ENCODE assay signal across 8 mouse cellular contexts in genomic region chr4:120854588-120855319, GRCm38 (mm10). TPM values are rescaled to one million over a fixed set of nuclear protein-coding genes. Genes with fewer than 3 reads are reported as not detected.
DNase-seq lines count a peak whose midpoint lies in the region; ATAC-seq and TF ChIP-seq lines count a peak whose summit lies in the region.

TSS of gene Rims3 (plus strand) at chr4:120854816.

- DNase-seq in adrenal gland, postnatal 25 days, result peak; percentile 49
- DNase-seq in embryonic facial prominence, embryonic 11.5 days (ENCODE audit: low spot score), result peak; percentile 58
- DNase-seq in hindbrain, embryonic 10.5 days (ENCODE audit: low spot score), result peak; percentile 77
- peak; percentile 62 to 73 for DNase-seq in layer of hippocampus, postnatal 10 days (ENCODE audit: low spot score in 2 of 2)
- DNase-seq in lung, postnatal 0 days (ENCODE audit: low spot score), result peak; percentile 22
- DNase-seq in ovary, postnatal 10 days (ENCODE audit: low spot score), result peak; percentile 9
- peak; percentile 38 to 50 for DNase-seq in thymus, postnatal 36 days

- peak within 1 kb of the TSS; percentile 96 for H3K4me2 ChIP-seq in embryonic facial prominence, embryonic 11.5 days (ENCODE audit: low read depth, low read length)
- peak within 1 kb of the TSS; percentile 84 for H3K4me2 ChIP-seq in lung, postnatal 0 days (replicated peaks; ENCODE audit: low read depth, low read length)

- H3K27ac ChIP-seq in ES-Bruce4 (ENCODE audit: insufficient read depth, low read length), result no peak within 1 kb of the TSS
- H3K27ac ChIP-seq in embryonic facial prominence, embryonic 11.5 days (replicated peaks; ENCODE audit: low read depth, low read length), result no peak within 1 kb of the TSS
- peak within 1 kb of the TSS; percentile 86 for H3K27ac ChIP-seq in hindbrain, embryonic 10.5 days
- no peak within 1 kb of the TSS for H3K27ac ChIP-seq in lung, postnatal 0 days (ENCODE audit: low read length)

- ATAC-seq in embryonic facial prominence, embryonic 11.5 days (replicated peaks; ENCODE audit: insufficient number of reproducible peaks, low FRiP score, low TSS enrichment, low read depth), result peak; percentile 49
- ATAC-seq in lung, postnatal 0 days, result peak; percentile 82

- no peak for TF ChIP-seq CTCF in ES-Bruce4 (IDR thresholded peaks at IDR 0.05; ENCODE audit: low read depth, low read length)
- TF ChIP-seq CTCF in lung, postnatal 0 days (IDR thresholded peaks at IDR 0.05), result no peak

- no peaks in the 10 kb centered on the region for H3K27me3 ChIP-seq in ES-Bruce4 (ENCODE audit: control insufficient read depth, insufficient read depth, low read length, poor library complexity, severe bottlenecking)
- peaks cover 20% of the 10 kb centered on the region for H3K27me3 ChIP-seq in embryonic facial prominence, embryonic 11.5 days (ENCODE audit: control insufficient read depth, insufficient read depth, low read length)
- H3K27me3 ChIP-seq in hindbrain, embryonic 10.5 days (ENCODE audit: insufficient read depth, poor library complexity, severe bottlenecking), result peaks cover 51% of the 10 kb centered on the region
- H3K27me3 ChIP-seq in lung, postnatal 0 days (replicated peaks; ENCODE audit: insufficient read depth, low read length), result 0 out of 2 replicates have a peak, but pooled peaks cover 9% of the 10 kb centered on the region

- H3K36me3 ChIP-seq in ES-Bruce4 (ENCODE audit: control insufficient read depth, insufficient read depth, low read length, poor library complexity, severe bottlenecking), result no peaks in the 10 kb centered on the region
- H3K36me3 ChIP-seq in embryonic facial prominence, embryonic 11.5 days (replicated peaks; ENCODE audit: control insufficient read depth, insufficient read depth, low read depth, low read length), result no peaks in the 10 kb centered on the region
- no peaks in the 10 kb centered on the region for H3K36me3 ChIP-seq in hindbrain, embryonic 10.5 days
- no peaks in the 10 kb centered on the region for H3K36me3 ChIP-seq in lung, postnatal 0 days (ENCODE audit: insufficient read depth, low read length)

- peak; percentile 35 for TF ChIP-seq POLR2A in ES-Bruce4 (IDR thresholded peaks at IDR 0.05; ENCODE audit: insufficient read depth, low read length)

- WGBS in embryonic facial prominence, embryonic 11.5 days, result 1% methylated on average over 43 of the region's 68 CpGs
- 1% methylated on average over 68 of the region's 68 CpGs for WGBS in hindbrain, embryonic 10.5 days
- 1% methylated on average over 44 of the region's 68 CpGs for WGBS in lung, postnatal 0 days

- no peaks in the 10 kb centered on the region for H3K4me1 ChIP-seq in ES-Bruce4 (ENCODE audit: control insufficient read depth, insufficient read depth, low read length)
- H3K4me1 ChIP-seq in embryonic facial prominence, embryonic 11.5 days (ENCODE audit: control insufficient read depth, insufficient read depth, low read length), result no peaks in the 10 kb centered on the region
- peaks cover 27% of the 10 kb centered on the region for H3K4me1 ChIP-seq in hindbrain, embryonic 10.5 days (replicated peaks)
- no peaks in the 10 kb centered on the region for H3K4me1 ChIP-seq in lung, postnatal 0 days (ENCODE audit: insufficient read depth, low read depth, low read length)

- H3K9me3 ChIP-seq in ES-Bruce4 (replicated peaks; ENCODE audit: control insufficient read depth, insufficient read depth, low read length, poor library complexity, severe bottlenecking), result no peaks in the 10 kb centered on the region
- H3K9me3 ChIP-seq in embryonic facial prominence, embryonic 11.5 days (replicated peaks; ENCODE audit: control insufficient read depth, low read length), result no peaks in the 10 kb centered on the region
- H3K9me3 ChIP-seq in hindbrain, embryonic 10.5 days, result peaks cover 11% of the 10 kb centered on the region; the same call in 1 of the 2 replicates
- H3K9me3 ChIP-seq in lung, postnatal 0 days (ENCODE audit: low read length), result no peaks in the 10 kb centered on the region

- H3K9ac ChIP-seq in ES-Bruce4 (ENCODE audit: low read depth, poor library complexity, severe bottlenecking), result peak within 1 kb of the TSS; percentile 65
- peak within 1 kb of the TSS; percentile 55 for H3K9ac ChIP-seq in embryonic facial prominence, embryonic 11.5 days (replicated peaks; ENCODE audit: low read length)
- H3K9ac ChIP-seq in lung, postnatal 0 days (replicated peaks; ENCODE audit: low read depth), result no peak within 1 kb of the TSS; the same call in 1 of the 2 replicates

- TF ChIP-seq EP300 in ES-Bruce4 (IDR thresholded peaks at IDR 0.05; ENCODE audit: insufficient read depth, low read depth, low read length), result no peak
- no peak for TF ChIP-seq EP300 in lung, postnatal 0 days (IDR thresholded peaks at IDR 0.05)

- H3K4me3 ChIP-seq in ES-Bruce4 (ENCODE audit: low read depth, low read length), result peak within 1 kb of the TSS; percentile 72
- H3K4me3 ChIP-seq in embryonic facial prominence, embryonic 11.5 days (ENCODE audit: low read depth, low read length), result peak within 1 kb of the TSS; percentile 54
- peak within 1 kb of the TSS; percentile 80 for H3K4me3 ChIP-seq in hindbrain, embryonic 10.5 days
- H3K4me3 ChIP-seq in lung, postnatal 0 days (ENCODE audit: low read depth, low read length), result peak within 1 kb of the TSS; percentile 45

RNA-seq across cellular contexts. Expression of gene Rims3, which starts in this region (rescaled TPM):
- 7.3 and 9.3 TPM in 2 replicates for polyA plus RNA-seq in ES-Bruce4 (2011; ENCODE audit: insufficient read depth, insufficient read length, low read depth, missing spikeins)
- total RNA-seq in adrenal gland, postnatal 25 days (2021), result 6.4 and 11.1 TPM in 2 replicates
- polyA plus RNA-seq in embryonic facial prominence, embryonic 11.5 days (2014; fragmentation: Nextera tagmentation; extraction: Ambion mirVana), result 1.8 and 2.4 TPM in 2 replicates
- 3.9 and 5.2 TPM in 2 replicates for polyA plus RNA-seq in hindbrain, embryonic 10.5 days (2016; fragmentation: Nextera tagmentation; extraction: Ambion mirVana)
- total RNA-seq in layer of hippocampus, postnatal 10 days (2021), result 10 to 100 TPM; 31.3 to 31.9 TPM
- polyA plus RNA-seq in lung, postnatal 0 days (2015; fragmentation: Nextera tagmentation; extraction: Ambion mirVana), result 0.21 and 0.26 TPM in 2 replicates

Comparison
In these comparisons a context has a peak if more than half of its experiments do, and no peak if none do; other contexts are left out.
1. Peak in DNase-seq, ATAC-seq, H3K4me3 ChIP-seq and H3K4me2 ChIP-seq in lung, postnatal 0 days; RNA of the gene not detected or under 1 TPM.
2. DNase-seq: peak in every context shown above with its lines; median percentile 77 in hindbrain, embryonic 10.5 days; 68 in layer of hippocampus, postnatal 10 days; 58 in embryonic facial prominence, embryonic 11.5 days; 49 in adrenal gland, postnatal 25 days; 44 in thymus, postnatal 36 days; 22 in lung, postnatal 0 days; 9 in ovary, postnatal 10 days.